Mouse (Mus musculus): ENCODE measurements at regions not wholly inside any gene's neighbourhood (a gene's known extent, or its start where the extent isn't known, plus 50 kb on each side); places are given as distances from the start of the nearest gene placed in this dataset.

DNA sequence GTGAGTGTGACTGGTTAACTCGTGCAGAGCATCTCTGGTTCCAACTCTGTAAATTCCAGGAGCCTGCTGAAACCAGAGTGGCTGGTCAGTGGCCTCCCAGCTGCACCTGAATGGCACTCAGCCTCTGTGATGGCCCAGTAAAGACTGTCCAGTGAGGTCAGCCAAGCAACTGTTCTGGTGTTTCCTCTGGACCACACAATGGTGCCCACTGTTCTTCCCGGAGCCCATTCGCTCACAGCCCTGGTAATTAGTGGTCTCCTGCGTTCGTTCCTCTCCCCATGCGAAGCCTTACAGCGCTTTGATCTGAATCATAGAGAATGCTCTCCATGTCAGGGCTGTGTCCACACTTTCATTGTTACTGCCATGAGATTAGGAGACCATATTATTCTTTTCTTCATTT lies 75.5 kb downstream of the Enkur start:
- H3K4me3 ChIP-seq (replicated peaks): no peak overlapping the region
- no peaks in the 10 kb centered on the region for H3K9me3 ChIP-seq (replicated peaks)
- H3K4me1 ChIP-seq: no peaks in the 10 kb centered on the region
- 60% methylated on average over 7 of the region's 7 CpGs for WGBS
- no peak for ATAC-seq (ENCODE audit: low FRiP score)
- H3K9ac ChIP-seq (replicated peaks): no peak overlapping the region
- H3K27me3 ChIP-seq (replicated peaks): no peaks in the 10 kb centered on the region
- H3K36me3 ChIP-seq: no peaks in the 10 kb centered on the region
- no peak overlapping the region for H3K27ac ChIP-seq (replicated peaks)
- H3K4me2 ChIP-seq: no peak overlapping the region

DNA sequence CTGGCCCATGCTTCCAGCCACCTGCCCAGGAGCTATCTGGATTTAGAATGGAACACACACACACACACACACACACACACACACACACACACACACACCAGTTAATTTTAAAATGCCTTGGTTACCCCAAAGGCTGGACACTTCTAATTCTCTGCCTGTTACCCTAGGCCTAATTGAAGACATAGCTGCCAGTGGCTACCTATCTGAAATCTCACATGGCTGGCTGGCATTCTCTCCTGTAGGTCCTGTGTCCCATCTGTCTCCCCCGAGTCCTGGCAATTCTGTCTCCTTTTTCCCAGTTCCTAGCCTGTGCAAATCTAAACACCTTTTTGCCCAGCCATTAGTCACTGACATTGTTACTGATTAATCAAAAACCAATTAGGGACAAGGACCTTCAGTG lies 78.6 kb downstream of the Enkur start:
- H3K4me2 ChIP-seq: no peak overlapping the region
- H3K27ac ChIP-seq (replicated peaks): no peak overlapping the region
- no peak overlapping the region for H3K4me3 ChIP-seq (replicated peaks)
- no peak overlapping the region for H3K9ac ChIP-seq (replicated peaks)
- ATAC-seq (ENCODE audit: low FRiP score): no peak
- no peaks in the 10 kb centered on the region for H3K27me3 ChIP-seq (replicated peaks)
- 69% methylated on average over 1 of the region's 1 CpGs for WGBS
- no peaks in the 10 kb centered on the region for H3K36me3 ChIP-seq
- H3K4me1 ChIP-seq: no peaks in the 10 kb centered on the region
- no peaks in the 10 kb centered on the region for H3K9me3 ChIP-seq (replicated peaks)

DNA sequence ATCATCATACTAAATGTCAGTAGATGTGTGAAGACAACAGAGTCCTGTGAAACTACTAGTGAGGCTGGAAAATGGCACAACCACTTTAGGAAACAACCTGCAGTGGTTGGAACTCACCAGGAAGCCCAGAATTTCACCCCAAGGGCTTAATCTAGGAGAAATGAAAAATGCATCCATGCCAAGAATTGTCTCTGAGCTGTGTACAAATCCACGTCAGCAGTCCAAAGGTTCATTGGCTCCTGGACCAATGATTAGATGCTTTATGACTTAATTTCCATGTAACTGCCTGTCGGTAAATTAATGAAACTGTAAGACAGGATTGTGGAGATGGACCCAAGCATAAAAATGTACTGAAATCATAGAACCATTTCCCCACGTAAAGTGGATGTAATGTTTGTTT lies 82.7 kb downstream of the Enkur start:
- H3K4me3 ChIP-seq (replicated peaks): no peak overlapping the region
- no peaks in the 10 kb centered on the region for H3K27me3 ChIP-seq (replicated peaks)
- no peak overlapping the region for H3K27ac ChIP-seq (replicated peaks)
- ATAC-seq (ENCODE audit: low FRiP score): no peak
- H3K4me2 ChIP-seq: no peak overlapping the region
- WGBS: 60% methylated on average over 3 of the region's 3 CpGs
- H3K36me3 ChIP-seq: no peaks in the 10 kb centered on the region
- H3K9me3 ChIP-seq (replicated peaks): no peaks in the 10 kb centered on the region
- no peaks in the 10 kb centered on the region for H3K4me1 ChIP-seq
- H3K9ac ChIP-seq (replicated peaks): no peak overlapping the region

DNA sequence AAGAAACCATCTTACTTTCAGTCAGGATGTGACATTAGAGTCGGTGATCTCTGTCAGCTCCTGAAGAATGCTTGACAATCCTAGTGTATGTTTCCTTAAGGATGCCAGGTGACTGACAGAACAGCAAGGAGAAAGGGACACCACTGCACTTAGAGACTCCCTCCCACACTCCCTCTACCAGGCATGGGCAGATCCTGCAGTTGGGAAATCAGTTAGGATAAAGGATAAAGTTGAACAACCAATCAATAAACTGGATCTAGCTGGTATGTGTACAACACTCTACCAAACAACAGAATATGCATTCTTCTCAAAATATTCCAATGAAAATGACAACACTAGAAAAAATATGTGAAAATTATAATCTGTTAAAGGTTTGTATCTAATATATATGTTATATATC lies 83.5 kb downstream of the Enkur start:
- no peaks in the 10 kb centered on the region for H3K9me3 ChIP-seq (replicated peaks)
- no peak overlapping the region for H3K27ac ChIP-seq (replicated peaks)
- H3K4me3 ChIP-seq (replicated peaks): no peak overlapping the region
- H3K36me3 ChIP-seq: no peaks in the 10 kb centered on the region
- H3K4me1 ChIP-seq: no peaks in the 10 kb centered on the region
- H3K4me2 ChIP-seq: no peak overlapping the region
- H3K27me3 ChIP-seq (replicated peaks): no peaks in the 10 kb centered on the region
- 100% methylated on average over 1 of the region's 1 CpGs for WGBS
- H3K9ac ChIP-seq (replicated peaks): no peak overlapping the region
- ATAC-seq (ENCODE audit: low FRiP score): no peak

DNA sequence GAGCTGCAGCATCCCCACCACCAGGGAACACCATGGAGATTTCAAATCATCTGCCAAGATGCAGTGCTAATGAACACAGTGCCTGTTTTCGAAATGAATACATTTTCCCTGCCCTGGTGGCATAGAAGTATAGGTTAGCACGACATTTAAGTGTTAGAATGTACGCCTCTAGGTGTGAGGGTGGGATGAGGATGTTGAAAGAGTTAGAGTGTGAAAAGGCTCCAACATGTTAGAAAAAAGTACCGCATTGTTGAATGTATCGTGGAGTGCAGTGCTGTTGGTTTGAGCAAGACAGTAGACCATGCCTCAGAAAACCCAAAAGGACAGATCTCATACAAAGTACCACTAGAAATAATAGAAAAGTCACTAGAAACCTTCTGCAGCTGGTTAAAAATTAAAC lies 88.3 kb downstream of the Enkur start:
- Histone ChIP-seq H3K36me3 (no peaks in the 10 kb centered on the region), H3K9me3 (replicated peaks) (no peaks in the 10 kb centered on the region), H3K4me2 (no peak overlapping the region), H3K4me3 (replicated peaks) (no peak overlapping the region), H3K27me3 (replicated peaks) (no peaks in the 10 kb centered on the region), H3K9ac (replicated peaks) (no peak overlapping the region), H3K4me1 (no peaks in the 10 kb centered on the region), H3K27ac (replicated peaks) (no peak overlapping the region)
- 89% methylated on average over 5 of the region's 5 CpGs for WGBS
- no peak for ATAC-seq (ENCODE audit: low FRiP score)

DNA sequence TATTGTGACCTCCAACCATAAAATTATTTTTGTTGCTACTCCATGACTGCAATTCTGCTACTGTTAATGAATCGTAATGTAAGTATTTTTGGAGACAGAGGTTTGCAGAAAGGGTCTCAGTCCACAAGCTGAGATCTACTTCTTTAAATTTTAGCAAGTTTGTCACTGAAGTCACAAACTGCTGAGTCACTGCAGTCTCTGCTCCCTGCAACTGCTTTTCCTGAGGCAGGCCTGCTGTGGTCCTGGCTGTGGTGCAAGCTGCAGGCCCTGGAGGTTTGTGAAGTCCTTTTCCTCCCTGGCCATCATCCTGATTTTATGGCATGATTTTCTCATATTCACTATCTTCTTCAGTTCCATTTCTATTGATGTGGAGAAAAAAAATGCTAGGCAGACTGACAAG lies 93.6 kb downstream of the Enkur start:
- WGBS: 93% methylated on average over 1 of the region's 1 CpGs
- no peaks in the 10 kb centered on the region for H3K4me1 ChIP-seq

DNA sequence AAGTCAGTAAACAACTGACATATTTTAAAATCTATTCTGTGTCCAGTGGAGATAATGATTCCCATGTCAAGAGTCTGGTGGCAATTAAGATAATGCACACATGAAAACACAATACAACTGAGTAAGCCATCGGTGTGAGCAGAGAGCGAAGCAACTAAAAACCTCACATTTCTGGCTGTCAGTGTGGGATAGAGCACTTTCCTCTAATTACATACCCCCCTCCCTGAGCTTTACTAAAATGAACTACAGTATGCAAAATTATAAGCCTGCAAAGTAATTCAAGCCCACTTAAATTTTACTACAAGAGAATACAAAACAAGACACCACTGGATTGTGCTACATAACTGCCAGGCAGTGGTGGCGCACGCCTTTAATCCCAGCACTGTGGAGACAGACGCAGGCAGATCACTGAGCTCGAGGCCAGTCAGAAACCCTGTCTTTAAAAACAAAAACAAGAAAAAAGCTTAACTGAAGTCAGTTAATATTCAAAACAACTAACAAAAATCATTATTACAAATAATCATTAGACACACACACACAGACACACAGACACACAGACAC lies 104.8 kb downstream of the Enkur start:
- WGBS: 62% methylated on average over 6 of the region's 6 CpGs
- ATAC-seq (ENCODE audit: low FRiP score): peak; percentile 73
- H3K27me3 ChIP-seq (replicated peaks): no peaks in the 10 kb centered on the region
- H3K4me3 ChIP-seq (replicated peaks): no peak overlapping the region
- no peak overlapping the region for H3K9ac ChIP-seq (replicated peaks)
- H3K4me1 ChIP-seq: no peaks in the 10 kb centered on the region
- H3K9me3 ChIP-seq (replicated peaks): no peaks in the 10 kb centered on the region
- no peaks in the 10 kb centered on the region for H3K36me3 ChIP-seq
- H3K27ac ChIP-seq (replicated peaks): no peak overlapping the region
- H3K4me2 ChIP-seq: no peak overlapping the region

More for the DNA sequence above, 93.6 kb downstream of the Enkur start:
- H3K36me3 ChIP-seq: no peaks in the 10 kb centered on the region
- no peaks in the 10 kb centered on the region for H3K27me3 ChIP-seq (replicated peaks)
- H3K9me3 ChIP-seq (replicated peaks): no peaks in the 10 kb centered on the region
- no peak overlapping the region for H3K9ac ChIP-seq (replicated peaks)
- no peak for ATAC-seq (ENCODE audit: low FRiP score)
- H3K4me2 ChIP-seq: no peak overlapping the region
- H3K4me3 ChIP-seq (replicated peaks): no peak overlapping the region
- H3K27ac ChIP-seq (replicated peaks): no peak overlapping the region

DNA sequence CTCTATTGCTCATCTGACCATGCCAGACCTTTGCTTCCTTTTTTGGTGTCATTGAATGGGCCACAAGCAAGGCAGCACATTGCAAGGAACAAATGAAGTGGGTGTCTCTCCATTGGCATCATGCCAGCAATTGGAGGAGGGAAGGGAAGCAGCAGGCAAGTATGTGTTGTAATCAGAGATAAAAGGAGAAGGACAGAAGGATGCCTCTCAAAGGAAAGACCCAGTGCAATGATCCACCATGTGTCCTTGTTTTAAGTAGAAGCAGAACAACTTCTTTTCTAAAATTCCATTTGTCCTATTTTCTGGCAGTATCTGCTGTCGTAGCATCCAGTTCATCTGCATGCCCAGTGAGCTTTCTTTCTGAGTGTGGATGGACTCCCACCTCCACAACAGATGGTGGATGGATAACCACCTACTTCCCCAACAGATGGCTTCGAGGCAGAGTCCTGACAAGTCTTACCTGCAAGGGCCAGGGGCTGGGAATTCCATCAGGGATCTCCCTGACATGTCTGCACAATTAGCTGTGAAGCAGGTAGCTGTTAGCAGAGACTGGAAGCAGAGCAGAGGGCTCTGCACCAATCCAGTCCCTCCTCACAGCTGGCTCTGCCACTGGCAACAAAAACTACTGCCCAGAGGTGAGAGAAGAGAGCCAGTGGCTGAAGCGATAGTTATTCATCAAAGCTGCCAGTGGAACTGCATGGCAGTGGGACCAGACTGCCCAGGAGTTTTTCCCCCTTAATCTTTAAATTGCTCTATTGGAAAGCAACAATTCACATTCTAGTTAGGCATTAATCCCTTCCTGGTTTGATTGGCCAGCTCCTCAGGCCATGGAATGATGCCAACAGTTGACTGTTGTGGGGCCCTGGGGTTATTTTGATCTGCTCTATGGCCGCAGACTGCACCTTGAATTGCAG lies 113.8 kb downstream of the Enkur start:
- WGBS: 60% methylated on average over 4 of the region's 4 CpGs
- no peak overlapping the region for H3K27ac ChIP-seq (replicated peaks)

DNA sequence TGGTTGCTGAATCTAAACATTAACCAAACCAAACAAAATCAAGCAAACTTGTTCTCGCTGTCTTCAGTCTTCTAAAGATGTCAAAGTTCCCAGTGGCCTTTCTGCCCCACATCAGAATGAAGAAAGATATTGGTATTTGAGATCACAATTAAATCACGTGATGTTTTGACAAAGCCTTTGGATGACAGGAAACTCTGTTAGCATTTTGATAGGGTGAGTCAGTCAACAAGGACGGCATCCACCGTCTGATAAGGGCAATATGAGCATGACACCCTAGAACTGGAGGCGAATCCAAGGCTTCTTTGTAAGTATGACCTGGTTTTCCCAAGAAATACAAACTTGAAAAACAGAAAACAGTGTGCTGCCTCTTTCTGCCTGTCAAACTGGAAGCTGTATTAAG lies 116.8 kb upstream of the Arhgap21 start:
- no peaks in the 10 kb centered on the region for H3K27me3 ChIP-seq (replicated peaks)
- H3K4me1 ChIP-seq: no peaks in the 10 kb centered on the region
- no peak overlapping the region for H3K27ac ChIP-seq (replicated peaks)
- H3K4me2 ChIP-seq: no peak overlapping the region
- ATAC-seq (ENCODE audit: low FRiP score): no peak
- 91% methylated on average over 5 of the region's 5 CpGs for WGBS
- no peaks in the 10 kb centered on the region for H3K9me3 ChIP-seq (replicated peaks)
- H3K9ac ChIP-seq (replicated peaks): no peak overlapping the region
- no peak overlapping the region for H3K4me3 ChIP-seq (replicated peaks)
- H3K36me3 ChIP-seq: no peaks in the 10 kb centered on the region

More for the DNA sequence above, 113.8 kb downstream of the Enkur start:
- no peak overlapping the region for H3K4me2 ChIP-seq
- H3K9ac ChIP-seq (replicated peaks): no peak overlapping the region
- 0 out of 2 replicates have a peak, but pooled peaks cover 5% of the 10 kb centered on the region for H3K4me1 ChIP-seq
- H3K9me3 ChIP-seq (replicated peaks): no peaks in the 10 kb centered on the region
- ATAC-seq (ENCODE audit: low FRiP score): no peak
- H3K27me3 ChIP-seq (replicated peaks): no peaks in the 10 kb centered on the region
- no peaks in the 10 kb centered on the region for H3K36me3 ChIP-seq
- H3K4me3 ChIP-seq (replicated peaks): no peak overlapping the region

DNA sequence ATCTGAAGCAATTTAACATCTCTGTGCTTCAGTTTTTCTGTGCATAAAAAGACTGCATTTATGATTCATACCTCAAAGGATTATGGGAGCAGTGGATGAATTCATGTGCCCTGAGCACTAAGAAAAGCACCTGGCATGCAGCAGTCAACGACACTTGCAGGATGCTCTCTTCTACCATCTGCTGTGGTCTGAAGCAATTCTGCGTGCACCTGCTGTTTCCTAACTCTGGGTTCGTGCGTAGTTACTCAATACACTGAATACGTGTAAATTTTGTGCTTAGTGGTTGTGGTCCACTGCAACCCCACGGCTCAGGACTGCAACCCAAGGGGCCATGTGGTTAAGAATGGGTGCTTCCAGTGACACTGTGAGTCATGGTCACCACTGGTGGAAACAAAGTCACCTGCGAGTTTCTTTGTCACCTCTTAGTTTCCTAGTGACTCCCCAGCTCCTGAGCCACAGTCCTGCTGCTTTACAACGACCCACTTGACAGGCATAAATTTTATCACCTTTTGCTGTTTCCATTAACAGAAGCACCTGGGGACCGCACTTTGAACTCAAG lies 98.7 kb upstream of the Arhgap21 start:
- no peak for ATAC-seq (ENCODE audit: low FRiP score)
- Histone ChIP-seq H3K4me1 (no peaks in the 10 kb centered on the region), H3K27ac (replicated peaks) (no peak overlapping the region), H3K4me2 (no peak overlapping the region), H3K4me3 (replicated peaks) (no peak overlapping the region), H3K9ac (replicated peaks) (no peak overlapping the region), H3K36me3 (no peaks in the 10 kb centered on the region), H3K9me3 (replicated peaks) (no peaks in the 10 kb centered on the region), H3K27me3 (replicated peaks) (no peaks in the 10 kb centered on the region)
- WGBS: 78% methylated on average over 9 of the region's 9 CpGs

DNA sequence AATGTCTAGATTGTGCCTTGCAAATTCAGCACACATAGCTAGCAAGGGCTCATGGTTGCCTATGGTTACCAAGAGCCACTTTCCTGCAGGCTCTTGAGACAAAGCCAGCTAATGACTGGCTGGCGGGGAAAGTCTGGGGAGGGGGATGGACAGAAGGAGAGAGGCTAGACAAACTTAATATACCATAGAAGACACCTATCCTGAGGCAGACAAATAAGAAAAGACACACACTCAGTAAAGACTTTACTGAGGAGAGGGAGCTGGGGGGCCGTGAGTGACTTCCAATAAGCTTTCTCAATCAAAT lies 91.6 kb upstream of the Arhgap21 start:
- Histone ChIP-seq H3K4me1 (peaks cover 19% of the 10 kb centered on the region), H3K27me3 (replicated peaks) (no peaks in the 10 kb centered on the region), H3K9ac (replicated peaks) (no peak overlapping the region), H3K4me2 (no peak overlapping the region), H3K36me3 (no peaks in the 10 kb centered on the region), H3K4me3 (replicated peaks) (no peak overlapping the region), H3K9me3 (replicated peaks) (no peaks in the 10 kb centered on the region), H3K27ac (replicated peaks) (no peak overlapping the region)
- 20% methylated on average over 2 of the region's 2 CpGs for WGBS
- ATAC-seq (ENCODE audit: low FRiP score): peak; percentile 89

DNA sequence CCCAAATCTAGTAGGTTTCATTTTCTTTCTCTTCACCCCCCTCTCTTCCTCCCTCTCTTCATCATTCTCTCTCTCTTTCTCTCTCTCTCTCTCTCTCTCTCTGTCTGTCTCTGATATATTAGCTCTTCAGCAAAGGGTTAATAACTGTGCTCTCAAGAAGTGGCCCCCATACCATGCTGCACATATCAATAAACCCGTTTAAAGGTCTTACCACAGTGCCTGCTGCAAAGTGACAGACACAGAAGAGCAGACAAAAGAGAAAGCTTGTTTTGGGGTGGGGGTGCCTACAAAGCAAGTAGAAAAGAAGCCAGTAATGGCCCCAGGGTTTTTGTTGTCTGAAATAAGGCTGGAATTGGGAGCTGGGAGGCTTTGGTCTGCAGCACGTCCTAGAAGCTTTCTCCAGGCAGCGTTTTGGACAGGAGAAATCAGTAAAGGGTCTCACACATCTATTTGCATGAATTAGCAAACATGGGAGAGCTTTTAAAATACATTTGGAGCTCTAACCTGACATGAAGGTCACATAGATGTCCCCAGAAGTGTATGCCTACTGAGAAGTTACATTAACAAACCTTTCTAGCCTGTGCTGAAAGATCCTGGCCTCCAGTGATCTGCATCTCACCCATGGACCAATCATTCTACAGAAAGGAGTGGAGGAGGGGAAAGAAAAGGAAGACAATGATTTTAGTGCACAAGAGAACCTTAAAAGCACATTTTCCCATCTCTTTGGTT lies 91.1 kb upstream of the Arhgap21 start:
- Histone ChIP-seq H3K9me3 (replicated peaks) (no peaks in the 10 kb centered on the region), H3K9ac (replicated peaks) (no peak overlapping the region), H3K36me3 (no peaks in the 10 kb centered on the region), H3K4me3 (replicated peaks) (no peak overlapping the region), H3K27me3 (replicated peaks) (no peaks in the 10 kb centered on the region), H3K4me1 (peaks cover 19% of the 10 kb centered on the region), H3K27ac (replicated peaks) (peak overlapping the region; percentile 62; the same call in 1 of the 2 replicates), H3K4me2 (no peak overlapping the region)
- 9% methylated on average over 3 of the region's 3 CpGs for WGBS
- no peak for ATAC-seq (ENCODE audit: low FRiP score)
